Mouse (Mus musculus): ENCODE results near the gene Raver2. TPM values are rescaled to one million over a fixed set of nuclear protein-coding genes. Genes with fewer than 3 reads are reported as not detected.
A peak's percentile ranks its signal among the peaks of the same experiment; 100 is the strongest.

Gene Raver2
- polyA plus RNA-seq, 1 experiment: 0.04 TPM

- no peaks in the 10 kb centered on the region for H3K36me3 ChIP-seq (ENCODE audit: control insufficient read depth, insufficient read depth)
- H3K4me3 ChIP-seq: no peak overlapping the region
- TF ChIP-seq SRF (IDR thresholded peaks at IDR 0.05; ENCODE audit: control insufficient read depth, insufficient read length, low read depth) (no peak), REST (IDR thresholded peaks at IDR 0.05; ENCODE audit: insufficient read depth, insufficient read length) (no peak), CEBPB (IDR thresholded peaks at IDR 0.05; ENCODE audit: insufficient read depth, poor library complexity, severe bottlenecking) (no peak), POLR2AphosphoS2 (IDR thresholded peaks at IDR 0.05; ENCODE audit: insufficient read length, low read depth) (no peak), POLR2A (IDR thresholded peaks at IDR 0.05; ENCODE audit: insufficient read length, low read depth) (no peak), MYOD1 (IDR thresholded peaks at IDR 0.05; ENCODE audit: control insufficient read depth in 1 of 3, insufficient read length in 2 of 3, low read depth in 2 of 3) (no peak), TCF3 (IDR thresholded peaks at IDR 0.05; ENCODE audit: insufficient read length, low read depth) (no peak), MYOG (IDR thresholded peaks at IDR 0.05; ENCODE audit: control insufficient read depth in 1 of 3, insufficient read depth in 1 of 3, insufficient read length in 2 of 3, low read depth in 2 of 3) (no peak), TCF12 (IDR thresholded peaks at IDR 0.05; ENCODE audit: insufficient read depth, poor library complexity, severe bottlenecking) (no peak), USF1 (IDR thresholded peaks at IDR 0.05; ENCODE audit: low read depth) (no peak), MAX (IDR thresholded peaks at IDR 0.05; ENCODE audit: low read depth) (no peak), E2F4 (IDR thresholded peaks at IDR 0.05; ENCODE audit: insufficient read depth) (no peak)
- no peak overlapping the region for H3ac ChIP-seq (ENCODE audit: control insufficient read depth, insufficient read length)
- H3K79me2 ChIP-seq (ENCODE audit: control insufficient read depth, insufficient read depth): no peaks in the 10 kb centered on the region
- peaks cover 19% of the 10 kb centered on the region for H3K27me3 ChIP-seq (ENCODE audit: control insufficient read depth, insufficient read depth, insufficient read length)
- no peak overlapping the region for H3K4me2 ChIP-seq (ENCODE audit: low read depth)
Measured at GRCm38 (mm10) chr4:101069154-101069971, 580 bp downstream of the Raver2 start.

GRCm38 (mm10) chr4:101071570-101071969 is 2.8 kb downstream of the Raver2 start:
- Histone ChIP-seq H3ac (ENCODE audit: control insufficient read depth, insufficient read length) (no peak overlapping the region), H3K4me3 (no peak overlapping the region), H3K36me3 (ENCODE audit: control insufficient read depth, insufficient read depth) (no peaks in the 10 kb centered on the region), H3K27me3 (ENCODE audit: control insufficient read depth, insufficient read depth, insufficient read length) (peaks cover 19% of the 10 kb centered on the region), H3K79me2 (ENCODE audit: control insufficient read depth, insufficient read depth) (no peaks in the 10 kb centered on the region), H3K4me2 (ENCODE audit: low read depth) (peak overlapping the region; percentile 38)
- TF ChIP-seq E2F4 (IDR thresholded peaks at IDR 0.05; ENCODE audit: insufficient read depth) (no peak), MAX (IDR thresholded peaks at IDR 0.05; ENCODE audit: low read depth) (no peak), REST (IDR thresholded peaks at IDR 0.05; ENCODE audit: insufficient read depth, insufficient read length) (no peak), TCF3 (IDR thresholded peaks at IDR 0.05; ENCODE audit: insufficient read length, low read depth) (no peak), MYOD1 (IDR thresholded peaks at IDR 0.05; ENCODE audit: control insufficient read depth in 1 of 3, insufficient read length in 2 of 3, low read depth in 2 of 3) (no peak), SRF (IDR thresholded peaks at IDR 0.05; ENCODE audit: control insufficient read depth, insufficient read length, low read depth) (no peak), TCF12 (IDR thresholded peaks at IDR 0.05; ENCODE audit: insufficient read depth, poor library complexity, severe bottlenecking) (no peak), MYOG (IDR thresholded peaks at IDR 0.05; ENCODE audit: control insufficient read depth in 1 of 3, insufficient read depth in 1 of 3, insufficient read length in 2 of 3, low read depth in 2 of 3) (no peak), POLR2A (IDR thresholded peaks at IDR 0.05; ENCODE audit: insufficient read length, low read depth) (no peak), POLR2AphosphoS2 (IDR thresholded peaks at IDR 0.05; ENCODE audit: insufficient read length, low read depth) (no peak), CEBPB (IDR thresholded peaks at IDR 0.05; ENCODE audit: insufficient read depth, poor library complexity, severe bottlenecking) (no peak), USF1 (IDR thresholded peaks at IDR 0.05; ENCODE audit: low read depth) (no peak)

- Histone ChIP-seq H3K4me3 (no peak overlapping the region), H3K36me3 (ENCODE audit: control insufficient read depth, insufficient read depth) (no peaks in the 10 kb centered on the region), H3K79me2 (ENCODE audit: control insufficient read depth, insufficient read depth) (no peaks in the 10 kb centered on the region), H3K4me2 (ENCODE audit: low read depth) (no peak overlapping the region), H3ac (ENCODE audit: control insufficient read depth, insufficient read length) (no peak overlapping the region), H3K27me3 (ENCODE audit: control insufficient read depth, insufficient read depth, insufficient read length) (no peaks in the 10 kb centered on the region)
- TF ChIP-seq CEBPB (IDR thresholded peaks at IDR 0.05; ENCODE audit: insufficient read depth, poor library complexity, severe bottlenecking) (no peak), TCF3 (IDR thresholded peaks at IDR 0.05; ENCODE audit: insufficient read length, low read depth) (no peak), USF1 (IDR thresholded peaks at IDR 0.05; ENCODE audit: low read depth) (no peak)
Measured at GRCm38 (mm10) chr4:101076425-101076824, 7.6 kb downstream of the Raver2 start.

- Histone ChIP-seq H3K4me3 (no peak overlapping the region), H3K4me2 (ENCODE audit: low read depth) (no peak overlapping the region), H3ac (ENCODE audit: control insufficient read depth, insufficient read length) (no peak overlapping the region), H3K27me3 (ENCODE audit: control insufficient read depth, insufficient read depth, insufficient read length) (no peaks in the 10 kb centered on the region), H3K79me2 (ENCODE audit: control insufficient read depth, insufficient read depth) (no peaks in the 10 kb centered on the region), H3K36me3 (ENCODE audit: control insufficient read depth, insufficient read depth) (no peaks in the 10 kb centered on the region)
- no peak for TF ChIP-seq USF1 (IDR thresholded peaks at IDR 0.05; ENCODE audit: low read depth)
Measured at GRCm38 (mm10) chr4:101080016-101080415, 11.2 kb downstream of the Raver2 start.

- TF ChIP-seq TCF12 (IDR thresholded peaks at IDR 0.05; ENCODE audit: insufficient read depth, poor library complexity, severe bottlenecking): no peak
- no peak for TF ChIP-seq POLR2AphosphoS2 (IDR thresholded peaks at IDR 0.05; ENCODE audit: insufficient read length, low read depth)
- no peak for TF ChIP-seq CEBPB (IDR thresholded peaks at IDR 0.05; ENCODE audit: insufficient read depth, poor library complexity, severe bottlenecking)
- no peak for TF ChIP-seq MYOG (IDR thresholded peaks at IDR 0.05; ENCODE audit: control insufficient read depth in 1 of 3, insufficient read depth in 1 of 3, insufficient read length in 2 of 3, low read depth in 2 of 3)
- TF ChIP-seq POLR2A (IDR thresholded peaks at IDR 0.05; ENCODE audit: insufficient read length, low read depth): no peak
- TF ChIP-seq USF1 (IDR thresholded peaks at IDR 0.05; ENCODE audit: low read depth): no peak
- no peak for TF ChIP-seq SRF (IDR thresholded peaks at IDR 0.05; ENCODE audit: control insufficient read depth, insufficient read length, low read depth)
- TF ChIP-seq MAX (IDR thresholded peaks at IDR 0.05; ENCODE audit: low read depth): no peak
- no peak for TF ChIP-seq MYOD1 (IDR thresholded peaks at IDR 0.05; ENCODE audit: control insufficient read depth in 1 of 3, insufficient read length in 2 of 3, low read depth in 2 of 3)
- TF ChIP-seq E2F4 (IDR thresholded peaks at IDR 0.05; ENCODE audit: insufficient read depth): no peak
- no peak for TF ChIP-seq TCF3 (IDR thresholded peaks at IDR 0.05; ENCODE audit: insufficient read length, low read depth)
- no peak for TF ChIP-seq REST (IDR thresholded peaks at IDR 0.05; ENCODE audit: insufficient read depth, insufficient read length)
- H3K79me2 ChIP-seq (ENCODE audit: control insufficient read depth, insufficient read depth): no peaks in the 10 kb centered on the region
- H3K4me2 ChIP-seq (ENCODE audit: low read depth): no peak overlapping the region
- no peak overlapping the region for H3K4me3 ChIP-seq
- no peak overlapping the region for H3ac ChIP-seq (ENCODE audit: control insufficient read depth, insufficient read length)
- no peaks in the 10 kb centered on the region for H3K27me3 ChIP-seq (ENCODE audit: control insufficient read depth, insufficient read depth, insufficient read length)
- H3K36me3 ChIP-seq (ENCODE audit: control insufficient read depth, insufficient read depth): no peaks in the 10 kb centered on the region
Measured at GRCm38 (mm10) chr4:101082176-101082888, 13.5 kb downstream of the Raver2 start.
